Mouse (Mus musculus) liver, embryonic 14.5 days (tissue): Measurements from ENCODE around the gene Pip4p1.
A peak's percentile ranks its signal among the peaks of the same experiment; 100 is the strongest.

Source experiments
- CTCF ChIP-seq: IDR thresholded peaks from 2 replicates; pipeline ENCODE4 v1.5.1; 2016; ENCODE audit warnings: antibody characterized with exemption, low read depth, control low read depth
- EP300 ChIP-seq: IDR thresholded peaks from 2 replicates; pipeline ENCODE4 v1.6.1; 2016; ENCODE audit warnings: antibody characterized with exemption, low read depth

GRCm38 (mm10) chr14:50903973-50904827, 26.5 kb downstream of the Pip4p1 start:
- TF ChIP-seq EP300 (no peak), CTCF (peak; percentile 67)
